Mouse (Mus musculus): ENCODE measurements around the gene Vamp8. TPM values are rescaled to one million over a fixed set of nuclear protein-coding genes. Genes with fewer than 3 reads are reported as not detected.

The Vamp8 gene
- polyA plus RNA-seq (2015; fragmentation: Nextera tagmentation; extraction: Ambion mirVana), result 217 and 246 TPM in 2 replicates

GRCm38 (mm10) chr6:72389941-72390771, at the start of gene Vamp8:
Vamp8 (minus strand) TSS chr6:72390703.
- peak; percentile 82 for ATAC-seq (ENCODE audit: low read depth)
- peaks cover 24% of the 10 kb centered on the region for H3K4me1 ChIP-seq (replicated peaks; ENCODE audit: control insufficient read depth, insufficient read depth, low read length)
- H3K36me3 ChIP-seq (ENCODE audit: control insufficient read depth, insufficient read depth, low read length), result peaks cover 6% of the 10 kb centered on the region
- H3K4me3 ChIP-seq (ENCODE audit: low read length), result peak within 1 kb of the TSS; percentile 65
- H3K4me2 ChIP-seq (ENCODE audit: low read depth, low read length), result peak within 1 kb of the TSS; percentile 77
- H3K9me3 ChIP-seq (ENCODE audit: control insufficient read depth, low read length), result no peaks in the 10 kb centered on the region
- no peaks in the 10 kb centered on the region for H3K27me3 ChIP-seq (ENCODE audit: control insufficient read depth, insufficient read depth, low read depth, low read length)
- peak within 1 kb of the TSS; percentile 85 for H3K9ac ChIP-seq (ENCODE audit: low read length)
- peak within 1 kb of the TSS; percentile 98 for H3K27ac ChIP-seq (ENCODE audit: low read length)
- WGBS, result under 1% methylated on average over 33 of the region's 33 CpGs

GRCm38 (mm10) chr6:72439355-72440185, 49.1 kb upstream of the Vamp8 start, which contains the start of gene Mat2a:
Mat2a (minus strand) TSS chr6:72439558.
- under 1% methylated on average over 75 of the region's 77 CpGs for WGBS
- Histone ChIP-seq H3K9me3 (ENCODE audit: control insufficient read depth, low read length) (no peaks in the 10 kb centered on the region), H3K4me1 (replicated peaks; ENCODE audit: control insufficient read depth, insufficient read depth, low read length) (peaks cover 20% of the 10 kb centered on the region), H3K9ac (ENCODE audit: low read length) (peak within 1 kb of the TSS; percentile 100), H3K27me3 (ENCODE audit: control insufficient read depth, insufficient read depth, low read depth, low read length) (no peaks in the 10 kb centered on the region), H3K4me3 (ENCODE audit: low read length) (peak within 1 kb of the TSS; percentile 95), H3K4me2 (ENCODE audit: low read depth, low read length) (peak within 1 kb of the TSS; percentile 90), H3K36me3 (ENCODE audit: control insufficient read depth, insufficient read depth, low read length) (peaks cover 25% of the 10 kb centered on the region), H3K27ac (ENCODE audit: low read length) (peak within 1 kb of the TSS; percentile 98)
- peak; percentile 93 for ATAC-seq (ENCODE audit: low read depth)

GRCm38 (mm10) chr6:72438862-72439354, 48.4 kb upstream of the Vamp8 start:
- Histone ChIP-seq H3K4me1 (replicated peaks; ENCODE audit: control insufficient read depth, insufficient read depth, low read length) (peaks cover 20% of the 10 kb centered on the region), H3K27me3 (ENCODE audit: control insufficient read depth, insufficient read depth, low read depth, low read length) (no peaks in the 10 kb centered on the region)
- 0% methylated on average over 56 of the region's 57 CpGs for WGBS

GRCm38 (mm10) chr6:72438226-72438625, 47.7 kb upstream of the Vamp8 start:
- peaks cover 37% of the 10 kb centered on the region for H3K36me3 ChIP-seq (ENCODE audit: control insufficient read depth, insufficient read depth, low read length)
- no peaks in the 10 kb centered on the region for H3K27me3 ChIP-seq (ENCODE audit: control insufficient read depth, insufficient read depth, low read depth, low read length)
- peaks cover 20% of the 10 kb centered on the region for H3K4me1 ChIP-seq (replicated peaks; ENCODE audit: control insufficient read depth, insufficient read depth, low read length)
- peak overlapping the region; percentile 100 for H3K9ac ChIP-seq (ENCODE audit: low read length)
- H3K9me3 ChIP-seq (ENCODE audit: control insufficient read depth, low read length), result no peaks in the 10 kb centered on the region
- 2% methylated on average over 5 of the region's 5 CpGs for WGBS
- H3K27ac ChIP-seq (ENCODE audit: low read length), result peak overlapping the region; percentile 98; the same call in 1 of the 2 replicates
- H3K4me2 ChIP-seq (ENCODE audit: low read depth, low read length), result peak overlapping the region; percentile 90
- no peak for ATAC-seq (ENCODE audit: low read depth)
- peak overlapping the region; percentile 95 for H3K4me3 ChIP-seq (ENCODE audit: low read length)

More at GRCm38 (mm10) chr6:72438862-72439354, 48.4 kb upstream of the Vamp8 start:
- no peaks in the 10 kb centered on the region for H3K9me3 ChIP-seq (ENCODE audit: control insufficient read depth, low read length)
- H3K9ac ChIP-seq (ENCODE audit: low read length), result peak overlapping the region; percentile 100
- peak overlapping the region; percentile 98 for H3K27ac ChIP-seq (ENCODE audit: low read length)
- H3K36me3 ChIP-seq (ENCODE audit: control insufficient read depth, insufficient read depth, low read length), result peaks cover 30% of the 10 kb centered on the region
- peak; percentile 66 for ATAC-seq (ENCODE audit: low read depth)
- peak overlapping the region; percentile 90 for H3K4me2 ChIP-seq (ENCODE audit: low read depth, low read length)
- H3K4me3 ChIP-seq (ENCODE audit: low read length), result peak overlapping the region; percentile 95

- no peak for ATAC-seq (ENCODE audit: low read depth)
- Histone ChIP-seq H3K4me3 (ENCODE audit: low read length) (no peak overlapping the region), H3K27ac (ENCODE audit: low read length) (no peak overlapping the region), H3K27me3 (ENCODE audit: control insufficient read depth, insufficient read depth, low read depth, low read length) (no peaks in the 10 kb centered on the region), H3K4me2 (ENCODE audit: low read depth, low read length) (no peak overlapping the region), H3K36me3 (ENCODE audit: control insufficient read depth, insufficient read depth, low read length) (peaks cover 60% of the 10 kb centered on the region), H3K4me1 (replicated peaks; ENCODE audit: control insufficient read depth, insufficient read depth, low read length) (peaks cover 6% of the 10 kb centered on the region; the same call in 1 of the 2 replicates), H3K9me3 (ENCODE audit: control insufficient read depth, low read length) (no peaks in the 10 kb centered on the region), H3K9ac (ENCODE audit: low read length) (no peak overlapping the region)
- WGBS, result 83% methylated on average over 2 of the region's 2 CpGs
These were observed 41.6 kb upstream of the Vamp8 start for GRCm38 (mm10) chr6:72432153-72432552.

GRCm38 (mm10) chr6:72430989-72431921, 40.8 kb upstream of the Vamp8 start:
- Histone ChIP-seq H3K4me2 (ENCODE audit: low read depth, low read length) (no peak overlapping the region), H3K27ac (ENCODE audit: low read length) (no peak overlapping the region), H3K4me3 (ENCODE audit: low read length) (no peak overlapping the region), H3K27me3 (ENCODE audit: control insufficient read depth, insufficient read depth, low read depth, low read length) (no peaks in the 10 kb centered on the region), H3K4me1 (replicated peaks; ENCODE audit: control insufficient read depth, insufficient read depth, low read length) (no peaks in the 10 kb centered on the region), H3K9me3 (ENCODE audit: control insufficient read depth, low read length) (no peaks in the 10 kb centered on the region), H3K36me3 (ENCODE audit: control insufficient read depth, insufficient read depth, low read length) (peaks cover 57% of the 10 kb centered on the region), H3K9ac (ENCODE audit: low read length) (no peak overlapping the region)
- 0 out of 2 replicates have a peak, but pooled peaks have one; percentile 27 for ATAC-seq (ENCODE audit: low read depth)
- 32% methylated on average over 5 of the region's 5 CpGs for WGBS

GRCm38 (mm10) chr6:72429061-72429842, 38.7 kb upstream of the Vamp8 start:
- Histone ChIP-seq H3K36me3 (ENCODE audit: control insufficient read depth, insufficient read depth, low read length) (peaks cover 59% of the 10 kb centered on the region), H3K9me3 (ENCODE audit: control insufficient read depth, low read length) (no peaks in the 10 kb centered on the region), H3K4me2 (ENCODE audit: low read depth, low read length) (no peak overlapping the region), H3K4me1 (replicated peaks; ENCODE audit: control insufficient read depth, insufficient read depth, low read length) (no peaks in the 10 kb centered on the region), H3K9ac (ENCODE audit: low read length) (no peak overlapping the region), H3K4me3 (ENCODE audit: low read length) (no peak overlapping the region), H3K27me3 (ENCODE audit: control insufficient read depth, insufficient read depth, low read depth, low read length) (no peaks in the 10 kb centered on the region), H3K27ac (ENCODE audit: low read length) (no peak overlapping the region)
- 82% methylated on average over 21 of the region's 21 CpGs for WGBS
- no peak for ATAC-seq (ENCODE audit: low read depth)

GRCm38 (mm10) chr6:72428036-72428435, 37.5 kb upstream of the Vamp8 start:
- peak; percentile 80 for ATAC-seq (ENCODE audit: low read depth)
- no peak overlapping the region for H3K9ac ChIP-seq (ENCODE audit: low read length)
- 30% methylated on average over 8 of the region's 8 CpGs for WGBS

More at GRCm38 (mm10) chr6:72428036-72428435, 37.5 kb upstream of the Vamp8 start:
- Histone ChIP-seq H3K36me3 (ENCODE audit: control insufficient read depth, insufficient read depth, low read length) (peaks cover 58% of the 10 kb centered on the region), H3K4me1 (replicated peaks; ENCODE audit: control insufficient read depth, insufficient read depth, low read length) (no peaks in the 10 kb centered on the region), H3K9me3 (ENCODE audit: control insufficient read depth, low read length) (no peaks in the 10 kb centered on the region), H3K4me2 (ENCODE audit: low read depth, low read length) (no peak overlapping the region), H3K27ac (ENCODE audit: low read length) (no peak overlapping the region), H3K4me3 (ENCODE audit: low read length) (no peak overlapping the region), H3K27me3 (ENCODE audit: control insufficient read depth, insufficient read depth, low read depth, low read length) (no peaks in the 10 kb centered on the region)
